Mouse (Mus musculus) liver, adult 10 weeks (tissue): ENCODE data around the gene Clpsl2. TPM values are rescaled to one million over a fixed set of nuclear protein-coding genes. Genes with fewer than 3 reads are reported as not detected.

ENCODE experiments used
- polyA plus RNA-seq: library from polyadenylated mRNA; stranded (reverse); fragments of 350-450 nt; fragmentation: Illumina TruSeq; extraction: RNeasy Lipid Tissue Mini Kit (QIAGEN cat#74804); gene quantifications from one replicate; pipeline ENCODE4 v1.2.3, GENCODE M21; 2014; ENCODE audit warnings: low read depth, low replicate concordance

Clpsl2 gene
- polyA plus RNA-seq = not detected

DNA sequence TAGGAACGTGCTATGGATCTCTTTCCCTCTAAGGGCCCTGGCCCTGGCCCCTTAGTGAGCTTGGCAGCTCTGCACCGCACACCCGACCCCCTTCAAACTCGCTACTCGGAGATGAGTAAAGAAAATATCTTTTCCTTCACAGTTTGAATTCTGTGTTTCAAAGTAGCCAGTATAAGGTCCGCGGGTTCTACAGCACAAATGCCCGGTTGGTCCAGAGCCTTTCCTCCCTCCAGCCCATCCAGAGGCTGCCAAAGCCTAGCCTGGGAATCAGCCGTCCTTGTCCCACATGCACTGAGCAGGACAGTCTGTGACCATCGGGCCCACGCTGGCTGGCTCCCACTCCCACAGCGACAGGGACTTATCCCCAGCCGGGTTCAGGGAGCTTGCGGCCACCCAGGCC lies at the start of gene Clpsl2:
Gene Clpsl2, plus strand, starts transcription at position 301 of the 400 bp plus-strand sequence.

DNA sequence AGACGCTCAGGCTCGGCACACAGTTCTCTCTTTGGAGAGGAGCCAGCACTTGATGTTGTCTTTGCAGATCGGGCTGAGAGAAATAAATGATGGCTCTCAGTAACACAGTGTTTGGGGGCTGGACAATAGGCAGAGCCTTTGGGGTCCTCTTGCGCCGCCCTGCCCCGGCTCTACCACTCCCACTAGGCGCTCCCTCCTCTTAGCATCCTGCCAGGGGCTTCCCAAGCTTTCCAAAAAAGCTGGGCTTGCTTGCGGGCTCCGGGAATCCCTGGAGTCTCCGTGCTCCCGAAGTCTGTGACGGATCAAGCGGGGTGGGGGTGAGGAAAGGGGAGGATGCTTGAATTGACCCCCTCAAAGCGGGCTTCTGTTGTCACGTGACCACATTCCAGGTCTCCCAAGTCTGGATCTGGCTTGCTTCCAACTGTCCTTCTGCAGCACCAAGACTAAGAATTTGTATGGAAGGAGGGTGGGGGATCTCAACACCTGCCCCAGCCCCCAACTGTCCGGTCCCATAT lies 31.7 kb upstream of the Clpsl2 start, which contains the start of gene Fkbp5:
Gene Fkbp5, minus strand, starts transcription at position 87 of the 515 bp plus-strand sequence.

DNA sequence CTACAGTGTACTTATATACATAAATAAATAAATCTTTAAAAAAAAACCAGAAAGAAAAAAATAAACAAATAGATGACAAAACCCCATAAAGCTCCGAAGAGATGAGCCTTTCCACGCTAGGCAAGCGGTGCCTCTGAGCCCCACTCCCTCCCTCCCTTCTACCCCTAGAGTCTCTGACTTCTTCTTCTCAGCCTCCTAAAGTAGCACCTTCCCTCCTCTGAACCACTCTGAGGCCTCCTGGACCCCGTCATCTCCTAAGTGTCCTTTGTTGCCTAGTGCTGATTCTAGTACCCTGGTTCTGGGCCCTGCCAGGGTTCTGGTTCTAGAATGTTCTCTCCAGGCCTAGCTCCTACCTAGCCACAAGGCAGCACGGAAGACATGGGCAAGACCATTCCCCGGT lies 18.7 kb upstream of the Clpsl2 start, which contains the start of gene Armc12:
Gene Armc12, plus strand, starts transcription at position 301 of the 400 bp plus-strand sequence.

DNA sequence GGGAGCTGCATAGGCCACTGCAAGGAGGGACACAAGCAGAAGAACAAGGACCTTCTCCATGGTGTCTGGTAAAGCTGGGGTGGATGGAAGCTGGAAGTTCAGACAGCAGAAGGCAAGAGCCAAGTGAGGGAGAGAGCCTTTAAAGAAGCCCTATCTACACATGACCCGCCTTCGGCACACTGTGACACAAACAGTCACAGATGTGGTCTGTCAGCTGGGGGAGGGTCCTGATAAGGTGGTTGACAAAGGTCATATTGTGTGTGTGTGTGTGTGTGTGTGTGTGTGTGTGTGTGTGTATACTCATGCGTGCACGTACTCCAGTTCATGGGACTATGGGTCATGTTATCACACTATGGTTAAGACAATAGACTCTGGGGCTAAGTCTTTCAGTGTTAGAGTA lies 11.4 kb downstream of the Clpsl2 start, which contains the start of gene Clps:
Gene Clps, minus strand, starts transcription at position 169 of the 400 bp plus-strand sequence.

DNA sequence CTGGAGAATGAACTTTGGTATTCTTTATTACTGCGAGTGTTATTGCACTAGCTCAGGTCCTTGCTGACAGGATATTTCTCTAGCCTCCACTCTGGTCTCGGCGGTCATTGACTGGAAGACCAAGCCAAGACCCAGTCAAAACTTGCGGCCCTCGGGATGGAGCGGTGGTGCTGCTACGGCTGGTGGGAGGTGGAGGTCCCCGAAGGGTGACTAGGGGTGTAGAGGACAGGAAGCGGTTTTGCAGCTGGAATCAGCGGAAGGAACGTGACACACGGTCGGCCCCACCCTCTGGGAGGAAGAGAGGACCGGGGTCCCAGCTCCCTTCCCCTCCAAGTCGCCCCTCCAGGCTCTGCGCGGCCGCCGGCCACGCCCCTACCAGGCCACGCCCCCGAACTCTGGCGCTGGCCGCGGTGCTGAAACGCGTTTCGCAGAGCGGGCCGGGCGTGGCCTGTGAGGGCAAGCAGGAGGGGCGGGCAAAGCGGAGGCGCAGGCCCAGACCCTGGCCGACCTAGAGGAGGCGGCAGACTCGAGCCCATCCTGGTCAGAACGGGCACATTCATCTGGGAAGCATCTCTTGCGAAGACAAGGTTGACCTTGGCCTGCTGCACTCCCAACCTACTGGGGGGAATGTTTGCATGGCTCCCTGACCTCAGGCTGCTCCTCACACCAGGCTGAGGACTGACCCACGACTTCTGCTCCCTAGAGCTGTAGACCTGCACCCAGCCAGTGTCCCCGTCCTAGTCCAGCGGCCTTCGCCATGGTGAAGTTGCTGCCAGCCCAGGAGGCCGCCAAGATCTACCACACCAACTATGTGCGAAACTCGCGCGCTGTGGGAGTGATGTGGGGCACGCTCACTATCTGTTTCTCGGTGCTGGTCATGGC lies 26.3 kb downstream of the Clpsl2 start, which contains the start of gene Lhfpl5:
Gene Lhfpl5, plus strand, starts transcription at position 398 of the 882 bp plus-strand sequence.

Other genes with a start within 250 kb of the Clpsl2 start
- gene Fance, start 235.9 kb upstream of the Clpsl2 start, polyA plus RNA-seq = not detected
- 109 TPM for gene Rpl10a, start 220.9 kb upstream of the Clpsl2 start, polyA plus RNA-seq
- gene Tead3, start 198.6 kb upstream of the Clpsl2 start, polyA plus RNA-seq = 0.50 TPM
- not detected for gene Tulp1, start 184.2 kb upstream of the Clpsl2 start, polyA plus RNA-seq
- gene Fkbp5, start 31.9 kb upstream of the Clpsl2 start, polyA plus RNA-seq = 14.0 TPM
- gene Armc12, start 18.6 kb upstream of the Clpsl2 start, polyA plus RNA-seq = not detected
- gene Clps, start 11.4 kb downstream of the Clpsl2 start, polyA plus RNA-seq = not detected
- not detected for gene Lhfpl5, start 26.2 kb downstream of the Clpsl2 start, polyA plus RNA-seq
- 28.0 TPM for gene Srpk1, start 73.3 kb downstream of the Clpsl2 start, polyA plus RNA-seq
- gene Slc26a8, start 140.8 kb downstream of the Clpsl2 start, polyA plus RNA-seq = not detected
- 44.8 TPM for gene Mapk14, start 141.9 kb downstream of the Clpsl2 start, polyA plus RNA-seq
- gene AC170998.1, start 176.7 kb downstream of the Clpsl2 start, polyA plus RNA-seq = not detected
- gene Mapk13, start 219.9 kb downstream of the Clpsl2 start, polyA plus RNA-seq = not detected